17 mouse cellular contexts compared by ENCODE assay signal in genomic region chr14:45700031-45700572, GRCm38 (mm10). TPM values are rescaled to one million over a fixed set of nuclear protein-coding genes. Genes with fewer than 3 reads are reported as not detected.
A peak's percentile ranks its signal among the peaks of the same experiment; 100 is the strongest.
DNase-seq lines count a peak whose midpoint lies in the region; ATAC-seq lines count a peak whose summit lies in the region.
"Had no signal": no experiment of that assay in that cellular context is flagged by ENCODE, and none has a peak within 500 bp of the region (broad histone marks: within the 10 kb centered on the region; RNA-seq: fewer than 3 reads in every experiment).

No protein-coding gene starts in this region.

- intact Hi-C loops in heart, postnatal 25 days (cut with DNase I) = no loop called here
- intact Hi-C loops in heart, postnatal 14 days (cut with DNase I) = no loop called here

- DNase-seq in adrenal gland, adult 2 months = peak; percentile 10
- no peak for DNase-seq in adrenal gland, adult (ENCODE audit: inconsistent age in 2 of 2, low spot score in 1 of 2)
- peak; percentile 15 for DNase-seq in heart, adult 8-10 months (ENCODE audit: low spot score)
- no peak for DNase-seq in heart, postnatal 25 days (ENCODE audit: low spot score)
- DNase-seq in 3T3-L1 (ENCODE audit: low read depth, low spot score) = peak; percentile 9
- peak; percentile 9 to 18 for DNase-seq in heart, postnatal 14 days
- DNase-seq: adrenal gland, postnatal 36 days; cerebellum, adult 2 months; cerebellum, postnatal 10 days; gastrocnemius, postnatal 14 days; kidney, adult 11 months; kidney, adult 9 months had no signal

- ATAC-seq in CD4-positive, CD25-positive, alpha-beta regulatory T cell, adult 4 months = no peak
- no peak for ATAC-seq in frontal cortex, adult (ENCODE audit: low TSS enrichment)
- ATAC-seq: forebrain, embryonic 15.5 days; hindbrain, embryonic 16.5 days; inflammation-experienced regulatory T-cells, adult 6 months had no signal

RNA-seq across cellular contexts. Expression of gene Ddhd1, which starts 42.2 kb away (rescaled TPM):
- total RNA-seq in adrenal gland, adult 2 months (2021) = 10 to 100 TPM; 19.9 to 20.9 TPM
- 8.3 and 9.7 TPM in 2 replicates for polyA plus RNA-seq in adrenal gland, adult 2 months (2012; rRNA removed)
- 10 to 100 TPM in 3 of 4 experiments, 1 to 10 TPM in 1; 8.9 to 10.8 (median 10.3) TPM for total RNA-seq in heart, adult 8-10 months (2022)
- 1 to 10 TPM; 8.2 to 8.3 TPM for total RNA-seq in heart, postnatal 25 days (2021)
- total RNA-seq in heart, postnatal 14 days (2021) = 10 to 100 TPM; 10.0 to 11.8 TPM
- polyA plus RNA-seq in CD4-positive, CD25-positive, alpha-beta regulatory T cell, adult 4 months (2017; shearing (Covaris generic)) = 10 to 100 TPM in 1 of 2 experiments, 1 to 10 TPM in 1; 8.5 to 16.3 TPM

Comparison
In these comparisons a context has a peak if more than half of its experiments do, and no peak if none do; other contexts are left out.
1. DNase-seq: peak in adrenal gland, adult 2 months (single experiment), heart, adult 8-10 months (single experiment), 3T3-L1 (single experiment) and heart, postnatal 14 days (2 of 2); none in adrenal gland, adult (0 of 2) and heart, postnatal 25 days (single experiment).